Mouse (Mus musculus) liver, embryonic 15.5 days (tissue): ENCODE measurements at regions not wholly inside any gene's neighbourhood (a gene's known extent, or its start where the extent isn't known, plus 50 kb on each side); places are given as distances from the start of the nearest gene placed in this dataset.
"Not testable (repeated sequence)": the region's sequence is repeated elsewhere in the genome, so short reads cannot be mapped to it uniquely, and the experiment has no call there.

Source experiments
- ATAC-seq: fragments of 200-750 bp; cut with Nextera tagmentation; 2 replicates; pipeline ENCODE4 v1.8.0; 2017; ENCODE audit warnings: moderate number of reproducible peaks, mild to moderate bottlenecking, moderate library complexity; ENCODE audit not compliant: insufficient read depth
- H3K27ac ChIP-seq: fragments of 300-500 bp; sonication (generic); replicated peaks from 2 replicates; pipeline ENCODE4 v1.5.1; 2015; ENCODE audit warnings: mild to moderate bottlenecking, inconsistent platforms
- H3K27me3 ChIP-seq: fragments of 300-500 bp; sonication (generic); 2 replicates; pipeline ENCODE4 v1.6.1; 2015; ENCODE audit warnings: mild to moderate bottlenecking, inconsistent platforms
- H3K36me3 ChIP-seq: fragments of 300-500 bp; sonication (generic); replicated peaks from 2 replicates; pipeline ENCODE4 v1.6.1; 2015; ENCODE audit warnings: moderate library complexity, mild to moderate bottlenecking, inconsistent platforms
- H3K4me1 ChIP-seq: fragments of 300-500 bp; sonication (generic); replicated peaks from 2 replicates; pipeline ENCODE4 v1.6.1; 2015; ENCODE audit warnings: inconsistent platforms
- H3K4me2 ChIP-seq: fragments of 300-500 bp; sonication (generic); 2 replicates; pipeline ENCODE4 v1.6.1; 2015; ENCODE audit warnings: moderate library complexity, mild to moderate bottlenecking, inconsistent platforms
- H3K4me3 ChIP-seq: fragments of 300-500 bp; sonication (generic); replicated peaks from 2 replicates; pipeline ENCODE4 v1.5.1; 2015; ENCODE audit warnings: mild to moderate bottlenecking, inconsistent platforms
- H3K9ac ChIP-seq: fragments of 300-500 bp; sonication (generic); 2 replicates; pipeline ENCODE4 v1.6.1; 2015; ENCODE audit warnings: moderate library complexity, mild to moderate bottlenecking, inconsistent platforms
- H3K9me3 ChIP-seq: fragments of 300-500 bp; sonication (generic); replicated peaks from 2 replicates; pipeline ENCODE4 v1.6.1; 2016; ENCODE audit warnings: inconsistent platforms
- WGBS: fragments of 180-500 bp; shearing (Covaris S2); methylation state at CpG from one replicate; pipeline ENCODE4 v1.1.7; 2015; ENCODE audit warnings: mixed read lengths; ENCODE audit not compliant: insufficient replicate concordance; 5-methylcytosine and 5-hydroxymethylcytosine counted together

- 36% methylated on average over 3 of the region's 3 CpGs for WGBS
- H3K4me1 ChIP-seq: no peaks in the 10 kb centered on the region
- H3K4me2 ChIP-seq: no peak overlapping the region
- H3K36me3 ChIP-seq: no peaks in the 10 kb centered on the region
- H3K9me3 ChIP-seq: no peaks in the 10 kb centered on the region
- H3K4me3 ChIP-seq: no peak overlapping the region
- H3K27me3 ChIP-seq: no peaks in the 10 kb centered on the region
- ATAC-seq: no peak
- H3K27ac ChIP-seq: no peak overlapping the region
- H3K9ac ChIP-seq: no peak overlapping the region
These were observed 541.5 kb downstream of the Diaph3 start for GRCm38 (mm10) chr14:86599511-86599910.

- WGBS: 39% methylated on average over 2 of the region's 2 CpGs
- Histone ChIP-seq H3K4me1 (no peaks in the 10 kb centered on the region), H3K27me3 (no peaks in the 10 kb centered on the region), H3K4me2 (no peak overlapping the region), H3K4me3 (no peak overlapping the region), H3K36me3 (no peaks in the 10 kb centered on the region), H3K9me3 (no peaks in the 10 kb centered on the region), H3K27ac (no peak overlapping the region), H3K9ac (no peak overlapping the region)
- no peak for ATAC-seq
These were observed 552.5 kb downstream of the Diaph3 start for GRCm38 (mm10) chr14:86588525-86588924.

DNA sequence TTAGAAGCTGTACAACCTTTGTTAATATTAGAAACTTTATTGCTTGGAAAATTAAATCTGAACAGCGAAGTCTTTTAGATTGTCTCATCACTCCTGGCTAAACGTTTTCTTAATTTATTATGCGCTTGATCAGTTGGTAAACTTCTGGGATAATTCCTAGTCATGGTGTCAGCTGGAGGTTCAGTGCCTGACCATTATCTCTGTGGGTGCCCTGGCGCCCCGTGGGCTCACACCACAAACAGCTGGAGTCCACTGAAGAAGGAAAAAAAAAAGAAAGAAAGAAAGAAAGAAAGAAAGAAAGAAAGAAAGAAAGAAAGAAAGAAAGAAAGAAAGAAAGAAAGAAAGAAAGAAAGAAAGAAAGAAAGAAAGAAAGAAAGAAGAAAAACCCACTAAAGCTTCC is 555.1 kb downstream of the Diaph3 start:
- not testable (repeated sequence) for H3K4me3 ChIP-seq, H3K36me3 ChIP-seq, H3K4me2 ChIP-seq, ATAC-seq, H3K27ac ChIP-seq, H3K9me3 ChIP-seq, H3K9ac ChIP-seq, H3K4me1 ChIP-seq, H3K27me3 ChIP-seq
- WGBS: 54% methylated on average over 5 of the region's 5 CpGs

DNA sequence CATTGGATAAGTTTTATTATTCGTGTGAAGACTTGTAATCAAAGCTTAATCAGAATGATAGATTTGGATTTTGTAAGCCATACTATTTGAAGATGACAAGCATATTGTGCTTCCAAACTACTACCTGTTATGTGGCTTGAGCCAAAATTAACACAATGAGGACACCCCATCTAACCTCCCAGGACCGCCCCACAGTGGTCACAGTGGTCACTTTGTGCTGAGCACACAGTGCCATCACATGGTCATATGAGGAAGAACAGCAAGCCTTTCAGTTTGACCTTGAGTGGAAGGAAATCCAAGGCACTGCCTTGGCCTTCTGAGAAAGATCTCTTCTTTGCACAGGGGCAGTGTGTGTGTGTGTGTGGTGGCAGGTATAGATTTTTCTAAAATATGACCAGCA is 578.3 kb downstream of the Diaph3 start:
- H3K27me3 ChIP-seq: no peaks in the 10 kb centered on the region
- H3K36me3 ChIP-seq: no peaks in the 10 kb centered on the region
- no peaks in the 10 kb centered on the region for H3K9me3 ChIP-seq
- no peak overlapping the region for H3K27ac ChIP-seq
- WGBS: 40% methylated on average over 2 of the region's 2 CpGs
- no peak overlapping the region for H3K9ac ChIP-seq
- no peak for ATAC-seq
- no peak overlapping the region for H3K4me2 ChIP-seq
- H3K4me1 ChIP-seq: no peaks in the 10 kb centered on the region
- H3K4me3 ChIP-seq: no peak overlapping the region

- H3K27ac ChIP-seq: no peak overlapping the region
- no peak overlapping the region for H3K4me3 ChIP-seq
- no peak overlapping the region for H3K9ac ChIP-seq
- ATAC-seq: no peak
- no peaks in the 10 kb centered on the region for H3K4me1 ChIP-seq
- no peak overlapping the region for H3K4me2 ChIP-seq
- H3K9me3 ChIP-seq: no peaks in the 10 kb centered on the region
- no peaks in the 10 kb centered on the region for H3K27me3 ChIP-seq
- no peaks in the 10 kb centered on the region for H3K36me3 ChIP-seq
- 55% methylated on average over 5 of the region's 5 CpGs for WGBS
These were observed 603.0 kb downstream of the Diaph3 start for GRCm38 (mm10) chr14:86537992-86538391.

- H3K27ac ChIP-seq: no peak overlapping the region
- H3K9ac ChIP-seq: no peak overlapping the region
- no peaks in the 10 kb centered on the region for H3K27me3 ChIP-seq
- no peaks in the 10 kb centered on the region for H3K36me3 ChIP-seq
- no peaks in the 10 kb centered on the region for H3K4me1 ChIP-seq
- 69% methylated on average over 1 of the region's 1 CpGs for WGBS
- no peak overlapping the region for H3K4me2 ChIP-seq
- H3K4me3 ChIP-seq: no peak overlapping the region
- ATAC-seq: no peak
- no peaks in the 10 kb centered on the region for H3K9me3 ChIP-seq
These were observed 604.6 kb downstream of the Diaph3 start for GRCm38 (mm10) chr14:86536341-86537027.

GRCm38 (mm10) chr14:86510408-86510807 is 630.6 kb downstream of the Diaph3 start:
- H3K36me3 ChIP-seq: no peaks in the 10 kb centered on the region
- 74% methylated on average over 9 of the region's 9 CpGs for WGBS
- no peaks in the 10 kb centered on the region for H3K9me3 ChIP-seq
- H3K4me1 ChIP-seq: no peaks in the 10 kb centered on the region
- no peak for ATAC-seq
- no peaks in the 10 kb centered on the region for H3K27me3 ChIP-seq
- no peak overlapping the region for H3K9ac ChIP-seq
- no peak overlapping the region for H3K4me2 ChIP-seq
- no peak overlapping the region for H3K4me3 ChIP-seq
- H3K27ac ChIP-seq: no peak overlapping the region

DNA sequence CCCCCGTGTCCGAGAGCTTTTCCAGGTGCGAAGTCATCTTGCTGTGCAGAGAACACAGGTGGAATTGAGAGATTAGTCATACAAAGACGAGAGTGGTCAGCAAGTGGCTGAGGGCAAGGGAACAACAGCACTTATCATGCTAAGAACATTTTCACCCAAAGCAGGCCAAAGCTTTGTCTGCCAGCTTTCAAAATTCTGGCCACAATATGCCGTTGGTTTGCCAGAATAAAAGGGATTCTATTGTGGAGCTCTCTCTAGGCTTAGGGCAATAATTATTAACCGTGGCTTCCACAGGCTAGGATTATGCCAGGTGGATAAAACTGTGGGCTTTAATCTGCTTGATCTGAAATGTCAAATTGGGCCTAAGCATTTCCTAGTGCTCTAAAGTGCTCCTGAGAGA is 631.3 kb downstream of the Diaph3 start:
- Histone ChIP-seq H3K27ac (no peak overlapping the region), H3K4me1 (no peaks in the 10 kb centered on the region), H3K36me3 (no peaks in the 10 kb centered on the region), H3K9ac (no peak overlapping the region), H3K4me2 (no peak overlapping the region), H3K4me3 (no peak overlapping the region), H3K27me3 (no peaks in the 10 kb centered on the region), H3K9me3 (no peaks in the 10 kb centered on the region)
- no peak for ATAC-seq
- WGBS: 62% methylated on average over 6 of the region's 6 CpGs

- Histone ChIP-seq H3K9me3 (no peaks in the 10 kb centered on the region), H3K9ac (no peak overlapping the region), H3K4me3 (no peak overlapping the region), H3K4me2 (no peak overlapping the region), H3K4me1 (no peaks in the 10 kb centered on the region), H3K27ac (no peak overlapping the region), H3K27me3 (no peaks in the 10 kb centered on the region), H3K36me3 (no peaks in the 10 kb centered on the region)
- 59% methylated on average over 6 of the region's 6 CpGs for WGBS
- ATAC-seq: no peak
These were observed 634.7 kb downstream of the Diaph3 start for GRCm38 (mm10) chr14:86506286-86506685.

DNA sequence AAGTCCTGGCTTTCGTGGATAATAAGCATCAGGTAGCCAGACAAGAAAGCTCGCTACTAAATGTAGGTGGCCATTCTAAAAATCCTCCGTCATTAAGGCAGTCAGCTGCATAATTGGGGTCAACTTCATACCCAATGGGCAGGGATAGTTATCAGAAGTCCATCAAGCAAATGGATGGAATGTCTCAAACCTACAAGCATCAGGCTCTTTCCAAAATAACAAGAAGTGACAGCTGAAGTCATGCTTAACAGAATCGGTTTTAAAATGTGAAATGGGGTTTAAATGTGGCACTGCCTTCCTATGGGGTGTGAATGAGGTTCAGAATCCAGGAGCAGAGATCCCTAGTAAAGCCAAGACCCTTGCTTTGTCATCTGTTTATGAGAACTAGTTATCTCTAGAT is 650.2 kb downstream of the Diaph3 start:
- H3K9me3 ChIP-seq: no peaks in the 10 kb centered on the region
- H3K27me3 ChIP-seq: no peaks in the 10 kb centered on the region
- no peaks in the 10 kb centered on the region for H3K36me3 ChIP-seq
- H3K4me1 ChIP-seq: no peaks in the 10 kb centered on the region
- no peak for ATAC-seq
- H3K27ac ChIP-seq: no peak overlapping the region
- no peak overlapping the region for H3K9ac ChIP-seq
- no peak overlapping the region for H3K4me2 ChIP-seq
- 69% methylated on average over 4 of the region's 4 CpGs for WGBS
- H3K4me3 ChIP-seq: no peak overlapping the region

DNA sequence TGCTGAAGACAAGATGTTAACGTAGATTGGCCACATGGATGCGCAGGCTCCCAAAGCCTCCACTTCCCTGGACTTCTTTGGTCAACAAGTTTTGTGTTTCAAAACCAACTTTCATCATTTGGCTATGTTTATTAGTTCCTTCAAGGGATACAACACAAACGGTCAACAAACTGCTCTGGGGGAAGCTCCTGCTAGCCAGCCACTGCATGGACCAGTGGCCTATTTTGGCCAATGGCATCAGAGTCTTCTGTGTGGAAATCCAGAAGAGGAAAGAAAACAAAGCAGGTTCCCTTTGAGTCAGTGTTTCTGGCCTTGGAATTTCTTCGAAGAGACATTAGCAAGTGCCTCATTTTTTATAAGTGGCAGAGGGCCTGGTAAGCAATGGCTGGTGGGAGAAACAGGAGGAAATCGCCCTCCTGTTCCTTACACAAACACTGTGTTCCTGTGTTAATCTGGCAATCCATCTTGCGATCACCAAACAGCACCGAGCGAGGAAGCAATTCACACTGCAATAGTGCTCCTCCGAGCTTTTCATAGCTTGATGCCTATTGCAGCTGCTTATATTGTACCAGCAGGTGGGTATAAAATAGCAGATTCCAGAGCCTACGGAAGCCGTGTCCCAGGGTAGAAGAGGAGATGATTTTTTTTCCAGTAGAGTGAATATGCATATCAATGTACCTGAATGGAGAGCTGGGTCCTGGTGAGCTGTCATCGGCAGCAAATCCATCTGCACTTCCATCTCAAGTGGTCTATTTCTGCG is 651.0 kb downstream of the Diaph3 start:
- no peak overlapping the region for H3K9ac ChIP-seq
- H3K4me3 ChIP-seq: no peak overlapping the region
- no peaks in the 10 kb centered on the region for H3K4me1 ChIP-seq
- no peak overlapping the region for H3K27ac ChIP-seq
- no peaks in the 10 kb centered on the region for H3K36me3 ChIP-seq
- H3K9me3 ChIP-seq: no peaks in the 10 kb centered on the region
- no peaks in the 10 kb centered on the region for H3K27me3 ChIP-seq
- 46% methylated on average over 13 of the region's 13 CpGs for WGBS
- no peak overlapping the region for H3K4me2 ChIP-seq
- ATAC-seq: no peak
